In genomic region chr2:90903398-90903797, GRCm38 (mm10) we compare ENCODE assay signal across 9 mouse cellular contexts. TPM values are rescaled to one million over a fixed set of nuclear protein-coding genes. Genes with fewer than 3 reads are reported as not detected.
DNase-seq lines count a peak whose midpoint lies in the region; ATAC-seq and TF ChIP-seq lines count a peak whose summit lies in the region.
"Had no signal": no experiment of that assay in that cellular context is flagged by ENCODE, and none has a peak within 500 bp of the region (broad histone marks: within the 10 kb centered on the region; RNA-seq: fewer than 3 reads in every experiment).

No protein-coding gene starts in this region.

- H3K27me3 ChIP-seq in kidney, adult 2 months (replicated peaks; ENCODE audit: control insufficient read depth, insufficient read depth, low read length), result no peaks in the 10 kb centered on the region
- H3K27me3 ChIP-seq in hindbrain, embryonic 15.5 days, result no peaks in the 10 kb centered on the region
- no peaks in the 10 kb centered on the region for H3K27me3 ChIP-seq in midbrain, embryonic 13.5 days

- no peak overlapping the region for H3K27ac ChIP-seq in kidney, adult 2 months (ENCODE audit: insufficient read depth, low read depth, low read length)
- H3K27ac ChIP-seq in bone marrow macrophage, adult 2 months (ENCODE audit: insufficient read depth, low read depth, low read length), result peak overlapping the region; percentile 78; the same call in 1 of the 2 replicates
- H3K27ac ChIP-seq in hindbrain, embryonic 15.5 days (replicated peaks), result peak overlapping the region; percentile 95; the same call in 1 of the 2 replicates
- H3K27ac ChIP-seq in midbrain, embryonic 13.5 days, result no peak overlapping the region

- 73% methylated on average over 2 of the region's 2 CpGs for WGBS in kidney, adult 2 months
- WGBS in hindbrain, embryonic 15.5 days, result 92% methylated on average over 2 of the region's 2 CpGs
- WGBS in midbrain, embryonic 13.5 days, result 88% methylated on average over 2 of the region's 2 CpGs

- H3K4me3 ChIP-seq in kidney, adult 2 months (ENCODE audit: insufficient read depth, low read depth, low read length), result peak overlapping the region; percentile 94; the same call in 1 of the 2 replicates
- peak overlapping the region; percentile 81 for H3K4me3 ChIP-seq in bone marrow macrophage, adult 2 months (ENCODE audit: insufficient read depth, low read length)
- peak overlapping the region; percentile 80 for H3K4me3 ChIP-seq in hindbrain, embryonic 15.5 days
- H3K4me3 ChIP-seq in midbrain, embryonic 13.5 days (replicated peaks), result peak overlapping the region; percentile 93

- H3K36me3 ChIP-seq in kidney, adult 2 months (ENCODE audit: control insufficient read depth, insufficient read depth, low read length), result peaks cover 6% of the 10 kb centered on the region
- peaks cover 33% of the 10 kb centered on the region for H3K36me3 ChIP-seq in hindbrain, embryonic 15.5 days
- peaks cover 47% of the 10 kb centered on the region for H3K36me3 ChIP-seq in midbrain, embryonic 13.5 days

- no peak for DNase-seq in kidney, adult 2 months
- DNase-seq in kidney, postnatal 4 days, result no peak
- no peak for DNase-seq in urinary bladder, postnatal 4 days (ENCODE audit: low spot score in 2 of 2)
- no peak for DNase-seq in adrenal gland, adult 2 months
- DNase-seq in adrenal gland, adult (ENCODE audit: inconsistent age in 2 of 2, low spot score in 1 of 2), result no peak

- peaks cover 11% of the 10 kb centered on the region; the same call in 1 of the 2 replicates for H3K4me1 ChIP-seq in kidney, adult 2 months (ENCODE audit: control insufficient read depth, insufficient read depth, low read length)
- H3K4me1 ChIP-seq in bone marrow macrophage, adult 2 months (ENCODE audit: control insufficient read depth, insufficient read depth, low read length), result peaks cover 12% of the 10 kb centered on the region; the same call in 1 of the 2 replicates
- H3K4me1 ChIP-seq in hindbrain, embryonic 15.5 days (replicated peaks), result peaks cover 37% of the 10 kb centered on the region
- H3K4me1 ChIP-seq in midbrain, embryonic 13.5 days (replicated peaks), result peaks cover 38% of the 10 kb centered on the region

- peak overlapping the region; percentile 88 for H3K9ac ChIP-seq in hindbrain, embryonic 15.5 days
- H3K9ac ChIP-seq in midbrain, embryonic 13.5 days (replicated peaks), result peak overlapping the region; percentile 95

- no peak for TF ChIP-seq CTCF in kidney, adult 2 months (conservative IDR thresholded peaks at IDR 0.05; ENCODE audit: insufficient read depth, insufficient read length, low read depth, low read length)
- TF ChIP-seq CTCF in bone marrow macrophage, adult 2 months (IDR thresholded peaks at IDR 0.05; ENCODE audit: low read depth, low read length), result no peak

- H3K4me2 ChIP-seq in hindbrain, embryonic 15.5 days, result peak overlapping the region; percentile 72
- H3K4me2 ChIP-seq in midbrain, embryonic 13.5 days (replicated peaks), result peak overlapping the region; percentile 76

- no peaks in the 10 kb centered on the region for H3K9me3 ChIP-seq in hindbrain, embryonic 15.5 days
- H3K9me3 ChIP-seq in midbrain, embryonic 13.5 days, result no peaks in the 10 kb centered on the region

- TF ChIP-seq POLR2A in kidney, adult 2 months (IDR thresholded peaks at IDR 0.05; ENCODE audit: low read depth, low read length), result no peak
- no peak for TF ChIP-seq POLR2A in bone marrow macrophage, adult 2 months (IDR thresholded peaks at IDR 0.05; ENCODE audit: borderline replicate concordance, low read depth, low read length)

- no peak for ATAC-seq in hindbrain, embryonic 15.5 days (ENCODE audit: low FRiP score, low read depth)
- ATAC-seq in midbrain, embryonic 13.5 days, result no peak

RNA-seq across cellular contexts. Expression of gene Kbtbd4, which starts 1.1 kb away (rescaled TPM):
- 18.8 and 19.0 TPM in 2 replicates for polyA plus RNA-seq in kidney, adult 2 months (2012; rRNA removed)
- 16.7 and 24.8 TPM in 2 replicates for polyA plus RNA-seq in bone marrow macrophage, adult 2 months (2012; ENCODE audit: insufficient read depth, insufficient read length, missing spikeins)
- polyA plus RNA-seq in hindbrain, embryonic 15.5 days (2015; fragmentation: Nextera tagmentation; extraction: Ambion mirVana), result 52.7 and 58.0 TPM in 2 replicates
- polyA plus RNA-seq in midbrain, embryonic 13.5 days (2015; fragmentation: Nextera tagmentation; extraction: Ambion mirVana), result 63.1 and 64.2 TPM in 2 replicates
- total RNA-seq in adrenal gland, adult 2 months (2021), result 10 to 100 TPM; 30.0 to 31.2 TPM
- polyA plus RNA-seq in adrenal gland, adult 2 months (2012; rRNA removed), result 15.6 and 20.2 TPM in 2 replicates

RNA-seq across cellular contexts. Expression of gene Ndufs3, which starts 1.2 kb away (rescaled TPM):
- 344 and 416 TPM in 2 replicates for polyA plus RNA-seq in kidney, adult 2 months (2012; rRNA removed)
- polyA plus RNA-seq in bone marrow macrophage, adult 2 months (2012; ENCODE audit: insufficient read depth, insufficient read length, missing spikeins), result 84.0 and 102 TPM in 2 replicates
- 208 and 220 TPM in 2 replicates for polyA plus RNA-seq in hindbrain, embryonic 15.5 days (2015; fragmentation: Nextera tagmentation; extraction: Ambion mirVana)
- 210 TPM in 2 replicates for polyA plus RNA-seq in midbrain, embryonic 13.5 days (2015; fragmentation: Nextera tagmentation; extraction: Ambion mirVana)
- total RNA-seq in adrenal gland, adult 2 months (2021), result 100 to 1,000 TPM; 337 to 401 TPM
- 176 and 178 TPM in 2 replicates for polyA plus RNA-seq in adrenal gland, adult 2 months (2012; rRNA removed)

RNA-seq across cellular contexts. Expression of gene C1qtnf4, which starts 17.7 kb away (rescaled TPM):
- polyA plus RNA-seq in kidney, adult 2 months (2012; rRNA removed), result 9.9 and 11.1 TPM in 2 replicates
- polyA plus RNA-seq in bone marrow macrophage, adult 2 months (2012; ENCODE audit: insufficient read depth, insufficient read length, missing spikeins), result not detected in 2 replicates
- polyA plus RNA-seq in hindbrain, embryonic 15.5 days (2015; fragmentation: Nextera tagmentation; extraction: Ambion mirVana), result 152 and 182 TPM in 2 replicates
- 18.1 and 27.3 TPM in 2 replicates for polyA plus RNA-seq in midbrain, embryonic 13.5 days (2015; fragmentation: Nextera tagmentation; extraction: Ambion mirVana)
- 1 to 10 TPM; 1.6 to 1.9 TPM for total RNA-seq in adrenal gland, adult 2 months (2021)
- polyA plus RNA-seq in adrenal gland, adult 2 months (2012; rRNA removed), result 13.8 and 19.6 TPM in 2 replicates
- total RNA-seq: hematopoietic stem cell, adult 5-6 weeks had no signal

RNA-seq across cellular contexts. Expression of gene Celf1, which starts 36.8 kb away (rescaled TPM):
- polyA plus RNA-seq in kidney, adult 2 months (2012; rRNA removed), result 40.5 and 40.6 TPM in 2 replicates
- polyA plus RNA-seq in bone marrow macrophage, adult 2 months (2012; ENCODE audit: insufficient read depth, insufficient read length, missing spikeins), result 48.6 and 59.9 TPM in 2 replicates
- 94.7 and 103 TPM in 2 replicates for polyA plus RNA-seq in hindbrain, embryonic 15.5 days (2015; fragmentation: Nextera tagmentation; extraction: Ambion mirVana)
- polyA plus RNA-seq in midbrain, embryonic 13.5 days (2015; fragmentation: Nextera tagmentation; extraction: Ambion mirVana), result 137 and 140 TPM in 2 replicates
- total RNA-seq in adrenal gland, adult 2 months (2021), result 10 to 100 TPM; 82.8 to 88.4 TPM
- 19.8 and 24.2 TPM in 2 replicates for polyA plus RNA-seq in adrenal gland, adult 2 months (2012; rRNA removed)

RNA-seq across cellular contexts. Expression of gene Mtch2, which starts 56.4 kb away (rescaled TPM):
- polyA plus RNA-seq in kidney, adult 2 months (2012; rRNA removed), result 109 and 144 TPM in 2 replicates
- 106 and 108 TPM in 2 replicates for polyA plus RNA-seq in bone marrow macrophage, adult 2 months (2012; ENCODE audit: insufficient read depth, insufficient read length, missing spikeins)
- 231 and 236 TPM in 2 replicates for polyA plus RNA-seq in hindbrain, embryonic 15.5 days (2015; fragmentation: Nextera tagmentation; extraction: Ambion mirVana)
- 246 and 259 TPM in 2 replicates for polyA plus RNA-seq in midbrain, embryonic 13.5 days (2015; fragmentation: Nextera tagmentation; extraction: Ambion mirVana)
- total RNA-seq in adrenal gland, adult 2 months (2021), result 100 to 1,000 TPM; 264 to 267 TPM
- 28.9 and 36.0 TPM in 2 replicates for polyA plus RNA-seq in adrenal gland, adult 2 months (2012; rRNA removed)

Comparison
In these comparisons a context has a peak if more than half of its experiments do, and no peak if none do; other contexts are left out.
1. H3K27ac ChIP-seq: peak in bone marrow macrophage, adult 2 months (single experiment) and hindbrain, embryonic 15.5 days (single experiment); none in kidney, adult 2 months (single experiment) and midbrain, embryonic 13.5 days (single experiment).
2. RNA of gene C1qtnf4, which starts 17.7 kb away (polyA plus RNA-seq): 152 to 182 TPM in hindbrain, embryonic 15.5 days, 18.1 to 27.3 TPM in midbrain, embryonic 13.5 days, 13.8 to 19.6 TPM in adrenal gland, adult 2 months and 9.9 to 11.1 TPM in kidney, adult 2 months; not detected in bone marrow macrophage, adult 2 months; every median in the first group is over 10 times any median in the second.
3. Peak in every context shown above with its lines, with median percentiles within 50 percentile points of each other: H3K4me3 ChIP-seq.